Mouse (Mus musculus) cerebellum, postnatal 36 days (tissue): Measurements from ENCODE around the gene Ntrk2.
A peak's percentile ranks its signal among the peaks of the same experiment; 100 is the strongest.

ENCODE experiments used
- DNase-seq, 2 experiments: peaks; one replicate each; pipeline ENCODE4 v3.0.0; 2021 to 2022; ENCODE audit warnings: mixed read lengths in 2 of 2

Gene Ntrk2

DNA sequence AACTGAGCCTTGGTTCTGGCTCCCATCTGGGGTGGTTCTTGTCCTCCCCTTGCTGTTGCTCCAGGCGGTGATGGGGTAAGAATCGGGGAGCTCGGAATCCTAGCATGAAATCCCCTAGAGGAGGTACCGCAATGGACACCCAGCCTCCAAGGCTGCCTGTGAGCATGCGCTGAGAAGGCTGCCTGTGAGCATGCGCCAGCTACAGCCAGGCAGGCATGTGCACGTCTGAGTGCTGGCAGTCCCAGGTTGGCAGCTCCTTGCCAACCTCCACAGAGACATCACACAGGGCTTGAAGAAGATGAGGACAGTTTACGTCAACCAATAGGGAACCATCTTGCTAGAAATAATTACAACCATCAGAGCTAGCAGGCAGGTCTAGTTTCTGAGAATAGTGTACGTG lies 37.5 kb downstream of the Ntrk2 start:
- peak; percentile 68 to 71 for DNase-seq

DNA sequence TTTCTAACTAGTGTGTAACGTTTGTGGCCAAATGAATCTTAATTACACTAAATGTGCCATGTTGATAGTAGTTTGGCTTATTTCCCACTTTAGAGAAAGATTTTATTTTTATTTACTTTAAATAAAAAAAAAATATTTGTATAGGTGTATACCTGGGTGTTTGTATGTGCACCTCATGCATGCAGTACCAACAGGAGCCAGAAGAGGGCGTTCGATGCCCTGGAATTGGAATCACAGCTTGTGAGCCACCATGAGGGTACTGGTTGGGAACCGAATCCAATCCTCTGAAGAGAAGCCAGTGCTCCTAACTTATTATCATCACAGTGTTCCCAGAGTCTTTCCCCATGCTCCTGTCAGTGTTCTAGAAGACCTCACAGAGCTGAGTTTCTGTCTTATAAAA lies 42.2 kb downstream of the Ntrk2 start:
- no peak for DNase-seq

DNA sequence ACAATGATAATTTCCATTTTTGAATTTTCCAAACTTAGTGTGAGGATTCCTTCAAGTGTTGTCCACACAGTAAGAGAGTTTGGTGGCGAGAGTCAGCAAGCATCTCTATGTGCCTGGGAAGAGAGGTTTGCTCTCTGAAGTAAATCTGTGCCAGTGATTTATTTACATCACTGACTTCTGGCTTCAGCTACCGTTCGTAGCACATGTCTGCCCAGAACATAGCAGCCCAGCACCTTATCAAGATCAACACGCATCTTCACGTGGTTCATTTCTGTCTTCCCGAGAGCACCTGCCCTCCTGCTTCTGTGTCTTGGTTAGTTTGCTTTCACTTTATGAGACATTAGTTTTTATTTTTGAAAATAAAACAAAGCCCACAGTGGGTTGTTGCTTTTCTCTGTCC lies 47.3 kb downstream of the Ntrk2 start:
- DNase-seq, result peak in 1 of 2 experiments; percentile 47

DNA sequence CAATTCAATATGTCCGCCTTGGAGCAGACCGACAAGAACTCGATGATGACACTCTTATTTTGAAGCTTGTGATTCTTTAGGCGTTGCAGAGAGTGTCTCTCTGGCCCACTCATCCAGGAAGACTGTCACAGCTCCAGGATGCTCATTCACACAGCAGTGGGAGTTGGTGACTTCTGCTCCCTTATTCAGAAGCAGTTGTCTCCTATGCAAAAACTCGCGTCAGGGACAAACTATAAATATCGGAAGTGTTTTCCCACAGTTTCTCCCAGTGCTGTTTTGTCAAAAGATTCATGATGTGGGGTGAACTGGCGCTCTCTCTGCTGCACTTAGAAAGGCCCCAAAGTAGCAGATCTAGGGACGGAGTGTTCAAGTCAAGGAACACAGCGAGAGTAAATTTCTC lies 59.9 kb downstream of the Ntrk2 start:
- no peak for DNase-seq

DNA sequence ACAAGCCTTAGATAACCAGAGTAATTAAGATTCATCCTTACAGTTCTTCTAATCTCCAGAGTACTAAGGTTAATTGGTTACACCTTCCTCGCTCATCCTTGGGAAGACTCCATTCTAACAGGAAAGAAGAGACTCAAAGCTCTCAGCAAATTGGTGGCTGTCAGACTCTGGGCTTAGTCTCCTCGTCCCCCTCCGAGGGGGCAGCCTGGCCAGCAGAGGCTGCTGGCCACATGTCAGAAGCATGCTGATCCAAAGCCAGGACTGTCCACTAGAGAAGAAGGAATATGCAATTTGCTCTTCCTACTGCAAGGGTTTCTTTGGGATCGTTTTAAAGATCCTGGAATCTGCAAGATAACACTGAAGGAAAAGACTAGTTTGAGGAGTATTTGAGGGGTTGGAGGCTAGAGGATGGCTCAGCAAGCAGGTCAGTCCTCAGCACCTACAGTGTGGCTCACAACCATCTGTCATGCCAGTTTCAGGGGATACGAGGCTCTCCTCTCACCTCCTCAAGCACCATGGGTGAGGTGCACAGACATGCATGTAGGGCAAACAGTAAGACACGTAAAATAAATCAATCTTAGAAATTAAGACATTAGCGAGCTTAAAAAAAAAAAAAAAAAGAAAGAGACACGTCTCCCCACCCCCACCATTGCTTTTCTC lies 60.5 kb downstream of the Ntrk2 start:
- peak; percentile 36 to 49 for DNase-seq

DNA sequence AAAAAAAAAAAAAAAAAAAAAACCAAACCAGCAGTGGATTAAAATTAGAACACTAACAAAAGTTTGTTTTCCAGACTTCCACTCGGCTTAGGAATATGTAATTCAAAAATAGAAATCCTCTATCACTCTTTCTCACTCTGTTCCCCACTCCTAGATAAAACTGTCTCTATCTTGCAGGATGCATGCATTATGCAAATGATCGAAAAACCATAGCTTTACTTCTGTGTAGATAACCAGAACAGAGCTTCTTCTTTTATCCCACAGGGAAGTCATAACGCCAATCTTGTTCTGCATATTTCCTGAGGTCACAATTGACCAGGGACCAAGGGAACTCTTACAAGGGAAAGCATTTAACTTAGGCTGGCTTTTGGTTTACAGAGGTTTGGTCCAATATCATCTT lies 76.1 kb downstream of the Ntrk2 start:
- DNase-seq, result no peak

DNA sequence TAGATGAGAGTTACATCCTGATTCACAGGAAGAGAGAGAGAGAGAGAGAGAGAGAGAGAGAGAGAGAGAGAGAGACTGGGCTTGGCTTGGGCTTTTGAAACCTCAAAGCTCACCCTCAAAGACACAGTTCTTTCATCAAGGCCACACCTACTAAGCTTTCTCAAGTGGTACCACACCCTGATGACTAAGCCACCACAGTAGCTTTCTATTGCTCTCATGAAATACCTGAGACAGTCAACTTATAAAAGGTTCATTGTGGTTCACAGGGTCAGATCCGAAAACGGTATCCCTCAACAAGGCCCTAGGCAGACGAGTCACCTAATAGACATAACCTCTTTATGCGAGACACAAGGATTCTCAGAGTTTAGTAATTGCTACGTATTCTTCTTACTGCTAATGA lies 76.5 kb downstream of the Ntrk2 start:
- no peak for DNase-seq

DNA sequence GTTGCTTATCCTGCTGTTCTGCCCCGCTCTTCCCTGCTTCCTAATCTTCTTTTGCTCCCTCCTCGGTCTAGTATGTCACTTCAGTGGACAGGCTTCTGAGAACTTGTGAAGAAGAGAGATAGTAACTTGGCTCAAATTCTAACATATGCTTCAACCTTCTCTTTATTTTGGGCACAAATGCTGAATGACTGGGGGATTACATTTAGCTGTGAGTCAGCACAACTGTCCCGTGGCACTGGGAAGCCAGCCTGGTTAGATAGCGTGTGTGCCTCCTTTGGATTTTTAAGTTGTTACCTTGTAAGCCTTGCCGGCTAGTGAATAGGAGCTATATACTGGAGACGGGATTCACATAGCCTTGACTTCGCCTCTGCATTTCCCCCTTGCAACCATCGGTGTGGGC lies 79.7 kb downstream of the Ntrk2 start:
- no peak for DNase-seq

DNA sequence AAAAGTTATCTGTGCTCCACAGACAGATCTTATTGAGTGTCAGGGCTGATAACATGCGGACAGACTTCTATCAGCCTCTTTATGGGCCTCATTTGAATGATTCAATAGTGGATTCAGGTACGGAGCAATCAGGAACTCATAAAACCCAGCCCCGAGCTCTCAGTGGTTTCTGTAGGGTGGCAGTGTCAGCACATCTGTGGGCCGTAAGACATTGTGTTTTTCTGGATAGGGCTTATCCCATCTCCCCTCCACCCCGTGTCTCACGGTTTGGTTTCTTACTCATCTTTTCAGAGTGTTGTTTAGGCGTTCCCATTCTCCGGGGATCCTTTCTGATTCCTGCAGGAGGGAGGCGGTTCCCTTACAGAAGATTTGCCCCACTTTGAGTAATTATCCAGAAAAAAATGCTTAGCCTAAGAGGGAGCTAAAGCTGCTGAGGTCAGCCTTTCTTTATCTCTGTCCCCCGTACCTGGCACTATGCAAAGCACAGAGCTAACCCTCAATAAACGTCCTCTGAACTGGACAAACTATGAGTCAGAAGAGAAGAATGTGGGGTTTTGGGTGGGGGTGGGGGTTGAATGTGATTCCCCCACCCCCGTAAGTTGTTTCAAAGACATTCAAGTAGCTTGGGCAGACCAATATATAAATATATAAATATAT lies 90.0 kb downstream of the Ntrk2 start:
- no peak for DNase-seq

DNA sequence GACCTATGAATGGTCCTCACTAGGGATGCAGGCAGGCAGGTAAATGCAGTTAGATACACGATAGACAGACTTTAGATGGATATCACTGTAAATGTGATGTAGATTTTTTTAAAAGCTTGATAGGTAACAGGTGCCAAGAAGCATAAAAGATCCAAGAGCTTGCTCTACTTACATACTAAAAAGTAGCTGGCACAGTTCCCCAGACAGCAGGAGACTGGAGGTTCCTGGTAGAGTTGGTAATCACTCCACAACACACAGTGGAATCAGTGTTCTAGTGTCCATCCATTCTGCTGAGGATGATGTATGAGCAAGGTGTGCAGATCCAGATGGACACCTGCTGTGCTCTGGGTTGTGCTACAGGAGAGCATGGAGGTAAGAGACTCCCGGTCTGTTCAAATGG lies 93.0 kb downstream of the Ntrk2 start:
- DNase-seq, result no peak

DNA sequence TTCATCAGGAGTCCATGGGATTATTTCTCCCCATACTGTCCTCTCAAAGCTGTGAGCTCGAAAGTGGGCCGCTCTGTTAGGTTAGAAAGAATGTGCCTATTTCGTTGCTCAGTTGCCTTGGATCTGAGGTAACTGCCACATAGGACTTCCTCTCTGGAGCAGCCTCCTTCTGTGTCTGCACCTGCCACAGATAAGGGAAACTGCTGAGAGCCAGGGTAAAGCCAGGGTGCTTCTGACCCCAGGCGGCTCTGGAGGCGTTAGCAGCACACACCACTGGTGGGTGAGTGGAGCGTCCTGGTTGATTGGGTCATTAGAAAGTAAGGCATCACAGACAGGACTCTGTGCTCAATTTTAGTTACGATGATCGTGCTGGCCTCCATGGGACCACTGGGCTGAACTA lies 95.9 kb downstream of the Ntrk2 start:
- DNase-seq, result peak; percentile 47 to 60

DNA sequence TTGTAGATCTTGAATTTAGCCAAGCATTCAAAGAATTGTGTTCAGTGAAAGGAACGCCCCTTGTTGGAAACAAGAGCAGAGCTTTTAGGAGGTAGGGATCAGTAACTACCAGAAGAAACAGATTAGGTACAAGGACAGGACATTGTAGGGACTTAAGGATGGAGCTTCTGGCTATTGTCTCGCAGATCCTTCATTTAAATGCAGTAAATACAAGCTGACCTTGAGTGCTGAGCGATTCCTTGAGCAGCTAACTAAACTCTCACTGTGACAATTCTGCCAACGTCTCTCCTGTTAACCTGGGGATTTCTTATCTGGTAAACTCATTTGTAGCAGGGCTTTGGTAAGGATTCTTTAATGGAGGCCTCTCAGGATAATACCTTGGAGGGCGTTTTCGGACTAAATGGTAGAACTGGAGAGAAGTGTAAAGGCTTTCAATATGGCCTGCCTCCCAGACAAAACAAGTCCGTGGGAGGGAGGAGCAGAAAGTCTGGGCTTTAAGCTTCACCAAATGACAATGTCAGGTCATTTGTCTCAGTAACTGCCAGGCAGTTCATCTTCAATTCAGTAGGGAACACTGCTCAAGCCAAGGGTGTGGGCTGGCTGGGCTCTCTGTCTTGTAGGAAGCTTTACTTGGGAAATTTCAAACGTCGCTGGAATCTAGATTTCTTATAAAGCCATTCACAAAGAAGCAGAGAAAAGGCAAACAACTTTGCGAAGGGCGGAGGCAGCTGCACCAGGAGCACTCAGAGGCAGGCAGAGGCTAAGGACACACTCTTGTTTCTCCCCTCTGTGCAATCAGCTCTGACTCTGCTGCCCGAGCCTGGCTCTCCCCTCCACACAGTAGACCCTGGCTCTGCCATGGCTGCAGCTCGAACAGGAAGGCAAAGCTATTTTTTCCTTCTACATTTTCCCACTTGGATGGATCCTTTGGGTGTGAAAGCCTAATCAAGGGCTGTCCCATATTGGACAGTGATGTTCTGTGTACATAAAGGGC lies 98.7 kb downstream of the Ntrk2 start:
- no peak for DNase-seq

DNA sequence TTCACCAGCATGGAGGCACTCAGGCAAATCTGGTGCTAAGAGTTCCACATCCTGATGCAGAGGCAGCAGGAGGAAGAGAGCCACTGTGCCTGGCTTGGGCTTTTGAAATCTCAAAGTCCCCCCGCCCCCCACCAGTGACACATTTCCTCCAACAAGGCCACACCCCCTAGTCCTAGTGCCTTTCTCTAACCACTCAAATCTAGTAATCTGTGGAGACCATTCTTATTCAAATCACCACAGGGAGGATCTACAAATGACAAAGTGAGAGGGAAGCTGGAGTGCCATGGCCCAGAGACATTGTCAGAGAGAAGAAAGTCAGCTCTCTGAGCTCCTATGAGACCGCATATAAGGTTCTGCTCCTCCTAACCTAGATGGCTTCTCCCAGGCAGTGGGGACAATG lies 105.6 kb downstream of the Ntrk2 start:
- no peak for DNase-seq

DNA sequence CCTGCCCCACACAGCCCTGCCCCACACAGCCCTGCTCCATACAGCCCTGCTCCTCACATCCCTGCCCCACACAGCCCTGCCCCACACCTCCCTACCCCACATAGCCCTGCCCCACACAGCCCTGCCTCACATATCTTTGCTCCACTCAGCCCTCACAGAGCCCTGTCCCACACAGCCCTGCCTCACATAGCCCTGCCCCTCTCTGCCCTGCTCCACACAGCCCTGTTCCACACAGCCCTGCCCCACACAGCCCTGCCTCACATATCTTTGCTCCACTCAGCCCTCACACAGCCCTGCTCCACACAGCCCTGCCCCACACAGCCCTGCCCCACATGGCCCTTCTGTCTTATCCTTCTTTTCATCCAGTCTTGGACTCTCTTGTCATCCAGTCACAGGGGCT lies 106.2 kb downstream of the Ntrk2 start:
- no peak for DNase-seq

DNA sequence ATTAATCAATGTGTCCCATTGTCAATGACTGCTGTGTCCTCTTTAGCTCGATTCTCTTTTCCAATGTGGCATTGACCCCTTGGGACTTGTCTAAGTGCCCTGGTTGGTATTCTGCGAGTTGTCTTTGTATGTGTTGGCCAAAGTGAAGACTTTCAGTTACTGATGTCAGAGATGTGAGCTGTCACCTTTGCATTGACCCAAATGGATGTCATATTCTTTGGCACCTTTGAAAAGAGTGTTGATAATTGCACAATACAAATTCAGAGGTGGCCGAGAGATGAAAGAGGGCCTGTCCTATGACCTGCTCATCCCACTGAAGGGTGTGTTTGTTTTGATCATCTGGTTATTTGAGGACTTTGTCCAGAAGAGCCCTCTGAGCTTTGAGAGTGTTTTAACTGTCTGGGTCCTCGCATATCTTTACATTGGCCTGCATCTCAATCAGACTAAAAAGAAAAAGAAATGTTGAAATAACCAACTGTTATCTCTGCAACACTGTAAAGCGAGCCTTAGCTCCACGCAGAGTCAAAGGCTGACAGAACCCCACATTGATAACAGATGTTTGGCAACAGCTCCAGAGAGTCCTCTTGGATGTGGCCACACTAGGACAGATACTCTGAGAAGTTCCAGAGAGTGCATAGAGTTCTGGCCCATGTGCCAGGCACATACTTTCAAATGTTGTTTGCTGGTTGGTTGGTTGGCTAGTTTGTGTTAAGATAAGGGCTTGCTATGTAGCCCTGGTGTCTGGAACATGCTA lies 107.9 kb downstream of the Ntrk2 start:
- DNase-seq, result no peak

DNA sequence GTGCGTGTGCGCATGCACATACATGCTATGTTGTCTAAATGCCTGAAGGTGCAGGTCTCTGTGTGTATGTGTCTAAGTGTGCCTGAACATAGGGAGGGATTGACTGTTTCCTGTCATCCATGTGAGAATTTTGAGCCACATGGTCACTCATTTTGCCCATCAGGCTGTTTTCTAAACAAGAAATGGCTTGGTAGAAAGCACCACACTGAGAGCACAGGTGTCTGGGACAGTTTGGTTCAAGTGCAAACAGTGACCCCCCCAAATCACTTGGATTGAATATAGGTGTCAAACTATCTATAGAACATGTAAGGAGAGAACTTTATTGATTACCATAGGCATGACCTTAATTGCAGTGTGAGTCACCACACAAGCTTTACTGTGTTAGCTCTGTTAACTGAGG lies 110.0 kb downstream of the Ntrk2 start:
- DNase-seq, result no peak

DNA sequence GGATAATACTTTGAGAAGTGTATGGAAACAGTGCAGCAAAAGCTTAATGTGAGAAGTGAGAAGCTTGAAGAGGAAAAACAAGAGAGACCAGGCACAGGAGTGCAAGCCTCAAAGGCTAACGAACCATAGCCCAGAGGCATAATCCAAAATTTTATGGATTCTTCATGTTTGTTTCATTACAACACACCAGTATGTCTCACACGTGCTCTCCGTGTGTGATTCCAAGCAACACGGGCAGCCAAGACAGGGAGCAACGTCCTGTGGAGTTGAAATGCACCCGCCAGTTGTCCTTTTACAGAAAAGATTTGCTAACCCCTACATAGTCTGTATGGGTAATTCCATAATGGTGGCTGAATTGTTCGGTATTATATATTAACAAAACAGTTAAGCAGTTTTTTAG lies 113.9 kb downstream of the Ntrk2 start:
- no peak for DNase-seq

DNA sequence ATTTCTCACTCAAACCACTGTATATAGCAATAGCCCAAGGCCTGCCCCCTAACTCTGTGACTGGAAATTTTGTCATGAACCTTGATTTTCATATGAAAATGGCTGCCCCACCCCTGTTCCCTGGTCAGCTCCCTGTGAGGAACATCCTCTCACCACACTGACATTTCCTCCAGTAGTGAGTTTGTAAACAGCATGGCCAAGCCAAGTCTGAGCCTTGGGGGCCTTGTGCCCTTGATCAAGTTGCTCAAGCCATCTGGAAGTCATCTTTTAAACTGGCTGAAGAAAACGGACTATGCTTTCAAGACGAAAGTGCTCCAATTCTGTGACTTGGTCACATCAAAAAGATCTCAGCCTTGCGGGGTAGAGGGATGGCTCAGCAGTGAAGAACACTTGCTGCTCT lies 114.9 kb downstream of the Ntrk2 start:
- DNase-seq, result no peak

DNA sequence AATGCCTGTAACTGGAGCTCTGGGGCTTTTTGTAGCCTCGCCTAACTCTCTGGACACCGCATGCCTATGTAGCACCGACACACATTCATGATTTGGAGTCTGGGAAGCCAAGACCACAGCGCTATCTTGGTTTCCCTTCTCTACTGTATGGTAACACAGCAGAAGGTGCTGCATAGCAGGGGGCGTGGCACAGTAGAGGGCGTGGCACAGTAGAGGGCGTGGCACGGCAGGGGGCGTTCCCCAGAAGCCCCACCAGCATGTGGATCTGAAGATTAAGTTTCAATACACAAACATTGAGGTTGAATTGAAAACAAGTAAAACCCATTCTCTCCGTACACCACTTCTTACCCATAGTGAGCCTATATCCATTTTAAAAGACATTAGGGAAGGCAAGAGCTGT lies 115.3 kb downstream of the Ntrk2 start:
- peak in 1 of 2 experiments; percentile 36 for DNase-seq

DNA sequence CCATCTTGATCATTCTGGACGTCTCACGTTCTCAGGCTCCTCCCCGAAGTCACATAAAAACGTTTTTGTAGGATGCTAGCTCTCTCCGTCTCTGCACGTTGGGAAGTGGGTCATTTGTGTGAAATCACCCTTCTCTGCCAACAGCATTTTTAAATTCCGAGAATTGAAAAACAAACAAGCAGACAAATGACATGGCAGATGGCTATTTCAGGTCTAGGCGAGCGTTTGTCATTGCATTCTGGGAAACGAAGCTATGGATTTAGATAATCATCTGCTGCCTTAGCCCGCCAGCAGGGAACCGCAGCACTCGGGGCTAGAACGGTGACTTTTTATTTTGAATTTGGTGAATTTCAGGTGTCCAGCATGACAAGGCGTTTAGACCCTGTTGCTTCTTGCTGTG lies 115.8 kb downstream of the Ntrk2 start:
- peak; percentile 40 to 53 for DNase-seq

DNA sequence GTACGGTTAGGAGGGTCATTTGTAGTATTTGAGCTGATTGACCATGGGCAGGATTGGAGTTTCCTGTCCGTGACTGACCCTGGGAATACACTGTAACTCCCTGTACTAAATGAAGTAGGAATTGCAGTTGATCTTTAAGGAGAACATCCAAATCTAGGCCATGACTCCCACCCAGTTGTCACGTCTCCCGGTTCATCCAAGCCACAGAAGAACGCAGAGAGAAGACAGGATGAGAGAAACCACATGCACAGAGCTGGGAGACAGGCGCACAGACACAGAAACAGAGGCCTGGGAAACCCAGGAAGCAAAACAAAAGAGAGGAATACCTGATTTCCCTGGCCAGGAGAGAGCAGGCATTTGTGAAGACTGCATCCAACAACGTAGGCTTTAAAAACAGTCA lies 117.1 kb downstream of the Ntrk2 start:
- no peak for DNase-seq

DNA sequence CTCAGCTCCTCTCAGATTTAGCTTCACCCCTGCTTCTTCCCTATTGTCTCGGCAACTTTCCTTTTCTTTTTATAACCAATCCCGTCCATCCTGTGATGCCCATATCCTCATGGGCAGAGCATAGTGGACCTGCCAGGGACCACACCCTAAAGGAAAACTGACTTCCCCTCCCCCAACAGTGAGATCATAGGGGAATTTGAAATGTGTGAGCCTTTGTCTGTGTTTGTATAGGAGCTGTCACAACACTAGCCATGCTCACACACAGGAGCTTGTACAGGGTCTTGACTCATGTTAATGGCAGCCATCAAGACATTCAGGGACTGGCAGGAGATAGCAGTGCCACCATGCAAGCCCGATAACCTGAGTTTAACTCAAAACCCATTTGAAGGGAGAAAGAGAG lies 118.1 kb downstream of the Ntrk2 start:
- DNase-seq, result no peak

DNA sequence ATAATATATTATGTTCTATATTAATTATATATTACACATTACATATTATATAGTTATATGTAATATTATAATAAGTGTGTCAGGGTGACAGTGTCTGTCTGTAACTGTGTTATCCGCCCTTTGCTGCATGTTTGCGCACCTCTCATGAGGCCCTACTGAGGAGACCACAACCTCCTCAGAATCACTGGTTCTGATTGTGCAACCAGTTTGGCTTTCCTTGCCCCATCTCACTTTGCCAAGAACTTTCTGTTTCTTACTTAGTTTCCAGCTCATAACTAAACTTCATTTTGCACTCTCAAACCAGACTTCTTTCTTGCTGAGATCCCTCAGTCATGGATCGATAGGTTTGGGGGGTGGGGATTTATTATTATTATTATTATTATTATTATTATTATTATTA lies 120.8 kb downstream of the Ntrk2 start:
- no peak for DNase-seq
